9 mouse cellular contexts compared by ENCODE assay signal in the genomic region with DNA sequence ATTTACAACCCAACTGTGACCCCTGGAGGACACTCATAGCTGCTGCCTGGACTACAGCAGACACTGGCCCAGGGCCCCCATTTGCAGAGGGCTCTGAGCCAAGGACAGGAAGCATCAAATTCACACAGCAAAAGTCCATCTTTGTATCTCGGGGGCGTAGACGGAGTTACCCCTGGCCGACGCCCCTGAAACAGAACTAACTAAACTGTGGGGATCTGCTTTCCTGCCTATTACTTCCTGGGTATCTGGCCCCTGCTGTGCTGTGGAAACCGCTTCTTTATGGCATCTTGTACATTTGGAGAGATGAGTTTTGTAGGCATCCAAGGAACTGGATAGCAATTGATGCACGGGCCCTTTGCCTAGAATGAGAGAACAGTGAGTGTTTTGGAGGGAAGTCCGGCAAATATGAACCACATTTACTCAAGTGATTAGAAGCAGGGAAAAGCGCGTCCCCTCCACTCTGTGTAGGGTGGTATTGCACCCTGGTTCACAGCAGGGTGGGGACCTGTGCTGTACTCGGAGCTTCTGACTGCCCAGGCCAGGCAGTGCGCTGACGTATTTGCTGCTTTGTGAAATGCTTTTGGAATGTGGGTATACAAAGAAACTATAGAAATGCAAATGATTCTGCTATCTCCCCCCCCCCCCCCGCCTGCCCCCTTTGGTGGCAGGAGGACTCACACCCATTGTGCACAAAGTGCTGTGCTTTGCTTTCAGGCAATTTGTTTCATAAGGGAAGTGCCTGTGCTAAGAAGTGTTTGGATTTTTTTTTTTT.
DNase-seq lines count a peak whose midpoint lies in the region; ATAC-seq lines count a peak whose summit lies in the region.
"Had no signal": no experiment of that assay in that cellular context is flagged by ENCODE, and none has a peak within 500 bp of the region (broad histone marks: within the 10 kb centered on the region; RNA-seq: fewer than 3 reads in every experiment).

No protein-coding gene starts in this region.

- DNase-seq in left cerebral cortex, adult 11 months (ENCODE audit: low spot score): peak; percentile 29
- no peak for DNase-seq in left cerebral cortex, adult 8-10 months (ENCODE audit: low spot score in 2 of 2)
- DNase-seq in forebrain, embryonic 10.5 days (ENCODE audit: extremely low spot score, low spot score): peak; percentile 80
- DNase-seq in kidney, postnatal 10 days: peak; percentile 74
- DNase-seq in lung, adult 18-20 months: peak; percentile 22 to 44
- peak; percentile 3 for DNase-seq in ovary, postnatal 10 days (ENCODE audit: low spot score)
- no peak for DNase-seq in thymus, postnatal 14 days
- DNase-seq: liver, embryonic 13.5 days had no signal

- H3K27me3 ChIP-seq in forebrain, embryonic 10.5 days (ENCODE audit: poor library complexity, severe bottlenecking): peaks cover 5% of the 10 kb centered on the region; the same call in 1 of the 2 replicates
- H3K27me3 ChIP-seq in heart, embryonic 15.5 days: no peaks in the 10 kb centered on the region
- H3K27me3 ChIP-seq: liver, embryonic 13.5 days had no signal

- H3K36me3 ChIP-seq in forebrain, embryonic 10.5 days (replicated peaks): no peaks in the 10 kb centered on the region
- H3K36me3 ChIP-seq in heart, embryonic 15.5 days: no peaks in the 10 kb centered on the region
- H3K36me3 ChIP-seq: liver, embryonic 13.5 days had no signal

- H3K4me1 ChIP-seq in forebrain, embryonic 10.5 days: peaks cover 30% of the 10 kb centered on the region
- H3K4me1 ChIP-seq in heart, embryonic 15.5 days (replicated peaks): peaks cover 10% of the 10 kb centered on the region
- H3K4me1 ChIP-seq: liver, embryonic 13.5 days had no signal

- peak overlapping the region; percentile 87 for H3K27ac ChIP-seq in forebrain, embryonic 10.5 days
- H3K27ac ChIP-seq in heart, embryonic 15.5 days: no peak overlapping the region
- H3K27ac ChIP-seq: liver, embryonic 13.5 days had no signal

- 3% methylated on average over 14 of the region's 14 CpGs for WGBS in forebrain, embryonic 10.5 days
- 17% methylated on average over 14 of the region's 14 CpGs for WGBS in heart, embryonic 15.5 days

- H3K9ac ChIP-seq in heart, embryonic 15.5 days: no peak overlapping the region
- H3K9ac ChIP-seq: liver, embryonic 13.5 days had no signal

- peak overlapping the region; percentile 50 for H3K4me2 ChIP-seq in heart, embryonic 15.5 days
- H3K4me2 ChIP-seq: liver, embryonic 13.5 days had no signal

- H3K9me3 ChIP-seq in forebrain, embryonic 10.5 days: no peaks in the 10 kb centered on the region
- H3K9me3 ChIP-seq in heart, embryonic 15.5 days (replicated peaks): no peaks in the 10 kb centered on the region
- H3K9me3 ChIP-seq: liver, embryonic 13.5 days had no signal

- H3K4me3 ChIP-seq in forebrain, embryonic 10.5 days: peak overlapping the region; percentile 39
- peak overlapping the region; percentile 9; the same call in 1 of the 2 replicates for H3K4me3 ChIP-seq in heart, embryonic 15.5 days
- H3K4me3 ChIP-seq: liver, embryonic 13.5 days had no signal

- peak; percentile 74 for ATAC-seq in heart, embryonic 15.5 days (replicated peaks; ENCODE audit: insufficient number of reproducible peaks, insufficient read depth, low FRiP score, low read depth)

Comparison
In these comparisons a context has a peak if more than half of its experiments do, and no peak if none do; other contexts are left out.
1. DNase-seq: peak in left cerebral cortex, adult 11 months (single experiment), forebrain, embryonic 10.5 days (single experiment), kidney, postnatal 10 days (single experiment), lung, adult 18-20 months (2 of 2) and ovary, postnatal 10 days (single experiment); none in left cerebral cortex, adult 8-10 months (0 of 2) and thymus, postnatal 14 days (single experiment).